Mouse (Mus musculus): Measurements from ENCODE around the gene Olfr792.

Olfr792 gene

GRCm38 (mm10) chr10:129538862-129539261 is at the start of gene Olfr792:
Gene Olfr792, plus strand, starts transcription at chr10:129539162.
- no peak for DNase-seq (ENCODE audit: low read depth)

GRCm38 (mm10) chr10:129490101-129490500 is 48.9 kb upstream of the Olfr792 start:
- DNase-seq (ENCODE audit: low read depth): no peak

- DNase-seq (ENCODE audit: low read depth): no peak
These were observed 40.8 kb upstream of the Olfr792 start, which contains the start of gene Olfr790 for GRCm38 (mm10) chr10:129498192-129498591. Gene Olfr790, plus strand, starts transcription at chr10:129498492.

- no peak for DNase-seq (ENCODE audit: low read depth)
These were observed 17.5 kb upstream of the Olfr792 start, which contains the start of gene Olfr791 for GRCm38 (mm10) chr10:129521492-129521891. Gene Olfr791, plus strand, starts transcription at chr10:129521792.

- peak; percentile 15 for DNase-seq (ENCODE audit: low read depth)
These were observed 10.4 kb downstream of the Olfr792 start for GRCm38 (mm10) chr10:129549354-129549753.

GRCm38 (mm10) chr10:129567355-129567754 is 28.4 kb downstream of the Olfr792 start, which contains the start of gene Olfr794:
Gene Olfr794, plus strand, starts transcription at chr10:129567655.
- DNase-seq (ENCODE audit: low read depth): no peak

GRCm38 (mm10) chr10:129577066-129577465 is 38.1 kb downstream of the Olfr792 start:
- DNase-seq (ENCODE audit: low read depth): no peak

All from NIH3T3 (cell line).